Mouse (Mus musculus): Measurements from ENCODE around the gene Gsn. TPM values are rescaled to one million over a fixed set of nuclear protein-coding genes. Genes with fewer than 3 reads are reported as not detected.
A peak's percentile ranks its signal among the peaks of the same experiment; 100 is the strongest.

Gene Gsn
- polyA plus RNA-seq, 1 experiment from 2014 or later: 204 TPM

GRCm38 (mm10) chr2:35257886-35258285 lies 1.7 kb downstream of the Gsn start:
- Histone ChIP-seq H3K4me2 (replicated peaks; ENCODE audit: low read depth, low read length) (peak overlapping the region; percentile 88), H3K9ac (replicated peaks; ENCODE audit: low read depth, low read length) (no peak overlapping the region)

GRCm38 (mm10) chr2:35258590-35258989 lies 2.4 kb downstream of the Gsn start:
- no peak overlapping the region for H3K9ac ChIP-seq (replicated peaks; ENCODE audit: low read depth, low read length)
- 59% methylated on average over 4 of the region's 4 CpGs for WGBS
- H3K4me1 ChIP-seq (ENCODE audit: control insufficient read depth, insufficient read depth, low read length): peaks cover 32% of the 10 kb centered on the region
- 0 out of 2 replicates have a peak overlapping the region, but pooled peaks have one; percentile 17 for H3K4me2 ChIP-seq (replicated peaks; ENCODE audit: low read depth, low read length)
- H3K9me3 ChIP-seq (ENCODE audit: control insufficient read depth, low read depth, low read length): no peaks in the 10 kb centered on the region
- no peak for ATAC-seq (ENCODE audit: insufficient number of reproducible peaks, insufficient read depth, low FRiP score, low read depth)
- H3K27me3 ChIP-seq (ENCODE audit: control insufficient read depth, insufficient read depth, low read length): no peaks in the 10 kb centered on the region
- H3K36me3 ChIP-seq (ENCODE audit: control insufficient read depth, insufficient read depth, low read length): no peaks in the 10 kb centered on the region
- H3K4me3 ChIP-seq (ENCODE audit: low read depth, low read length): no peak overlapping the region
- peak overlapping the region; percentile 87; the same call in 1 of the 2 replicates for H3K27ac ChIP-seq (ENCODE audit: low read length)

More at GRCm38 (mm10) chr2:35257886-35258285, 1.7 kb downstream of the Gsn start:
- Histone ChIP-seq H3K4me1 (ENCODE audit: control insufficient read depth, insufficient read depth, low read length) (peaks cover 32% of the 10 kb centered on the region), H3K27ac (ENCODE audit: low read length) (peak overlapping the region; percentile 52; the same call in 1 of the 2 replicates), H3K9me3 (ENCODE audit: control insufficient read depth, low read depth, low read length) (no peaks in the 10 kb centered on the region), H3K27me3 (ENCODE audit: control insufficient read depth, insufficient read depth, low read length) (no peaks in the 10 kb centered on the region), H3K4me3 (ENCODE audit: low read depth, low read length) (no peak overlapping the region; the same call in 1 of the 2 replicates), H3K36me3 (ENCODE audit: control insufficient read depth, insufficient read depth, low read length) (no peaks in the 10 kb centered on the region)
- WGBS: 88% methylated on average over 2 of the region's 2 CpGs
- no peak for ATAC-seq (ENCODE audit: insufficient number of reproducible peaks, insufficient read depth, low FRiP score, low read depth)

GRCm38 (mm10) chr2:35259338-35260080 lies 3.3 kb downstream of the Gsn start:
- peak; percentile 15; the same call in 1 of the 2 replicates for ATAC-seq (ENCODE audit: insufficient number of reproducible peaks, insufficient read depth, low FRiP score, low read depth)
- 22% methylated on average over 13 of the region's 13 CpGs for WGBS
- H3K4me2 ChIP-seq (replicated peaks; ENCODE audit: low read depth, low read length): peak overlapping the region; percentile 17
- peak overlapping the region; percentile 87 for H3K27ac ChIP-seq (ENCODE audit: low read length)
- H3K4me3 ChIP-seq (ENCODE audit: low read depth, low read length): no peak overlapping the region
- H3K27me3 ChIP-seq (ENCODE audit: control insufficient read depth, insufficient read depth, low read length): no peaks in the 10 kb centered on the region
- H3K9ac ChIP-seq (replicated peaks; ENCODE audit: low read depth, low read length): no peak overlapping the region
- H3K36me3 ChIP-seq (ENCODE audit: control insufficient read depth, insufficient read depth, low read length): no peaks in the 10 kb centered on the region
- peaks cover 32% of the 10 kb centered on the region for H3K4me1 ChIP-seq (ENCODE audit: control insufficient read depth, insufficient read depth, low read length)
- H3K9me3 ChIP-seq (ENCODE audit: control insufficient read depth, low read depth, low read length): no peaks in the 10 kb centered on the region

DNA sequence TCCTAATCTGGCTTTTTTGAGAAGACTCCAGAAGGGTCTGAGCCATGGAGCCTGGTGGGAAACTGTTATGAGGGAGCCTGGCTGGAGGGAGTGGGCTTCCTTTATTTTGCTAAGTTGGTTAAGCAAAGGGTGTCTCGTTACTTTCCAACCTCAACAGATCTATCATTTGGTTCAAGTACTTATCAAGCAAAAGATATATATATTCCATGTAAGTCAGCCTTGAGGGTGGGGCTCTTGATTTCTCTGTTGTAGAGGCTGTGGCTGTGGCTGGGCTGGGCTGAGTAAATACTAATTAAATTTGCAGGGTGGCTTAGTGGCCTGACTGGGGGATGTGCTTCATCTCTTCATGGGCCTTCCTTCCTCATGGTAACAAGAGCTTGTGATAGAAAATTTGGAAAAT lies 4.1 kb downstream of the Gsn start:
- no peaks in the 10 kb centered on the region for H3K9me3 ChIP-seq (ENCODE audit: control insufficient read depth, low read depth, low read length)
- H3K27ac ChIP-seq (ENCODE audit: low read length): peak overlapping the region; percentile 87
- 44% methylated on average over 1 of the region's 1 CpGs for WGBS
- no peaks in the 10 kb centered on the region for H3K27me3 ChIP-seq (ENCODE audit: control insufficient read depth, insufficient read depth, low read length)
- H3K4me1 ChIP-seq (ENCODE audit: control insufficient read depth, insufficient read depth, low read length): peaks cover 38% of the 10 kb centered on the region
- no peaks in the 10 kb centered on the region for H3K36me3 ChIP-seq (ENCODE audit: control insufficient read depth, insufficient read depth, low read length)
- H3K4me2 ChIP-seq (replicated peaks; ENCODE audit: low read depth, low read length): peak overlapping the region; percentile 17; the same call in 1 of the 2 replicates
- no peak for ATAC-seq (ENCODE audit: insufficient number of reproducible peaks, insufficient read depth, low FRiP score, low read depth)
- H3K9ac ChIP-seq (replicated peaks; ENCODE audit: low read depth, low read length): no peak overlapping the region
- no peak overlapping the region for H3K4me3 ChIP-seq (ENCODE audit: low read depth, low read length)

- no peak overlapping the region for H3K4me2 ChIP-seq (replicated peaks; ENCODE audit: low read depth, low read length)
- no peaks in the 10 kb centered on the region for H3K36me3 ChIP-seq (ENCODE audit: control insufficient read depth, insufficient read depth, low read length)
- no peak overlapping the region for H3K4me3 ChIP-seq (ENCODE audit: low read depth, low read length)
- H3K4me1 ChIP-seq (ENCODE audit: control insufficient read depth, insufficient read depth, low read length): peaks cover 44% of the 10 kb centered on the region
- ATAC-seq (ENCODE audit: insufficient number of reproducible peaks, insufficient read depth, low FRiP score, low read depth): no peak
- 73% methylated on average over 1 of the region's 1 CpGs for WGBS
- H3K9ac ChIP-seq (replicated peaks; ENCODE audit: low read depth, low read length): no peak overlapping the region
- H3K27me3 ChIP-seq (ENCODE audit: control insufficient read depth, insufficient read depth, low read length): no peaks in the 10 kb centered on the region
- H3K9me3 ChIP-seq (ENCODE audit: control insufficient read depth, low read depth, low read length): no peaks in the 10 kb centered on the region
- H3K27ac ChIP-seq (ENCODE audit: low read length): no peak overlapping the region
Measured at GRCm38 (mm10) chr2:35264095-35264494, 7.9 kb downstream of the Gsn start.

DNA sequence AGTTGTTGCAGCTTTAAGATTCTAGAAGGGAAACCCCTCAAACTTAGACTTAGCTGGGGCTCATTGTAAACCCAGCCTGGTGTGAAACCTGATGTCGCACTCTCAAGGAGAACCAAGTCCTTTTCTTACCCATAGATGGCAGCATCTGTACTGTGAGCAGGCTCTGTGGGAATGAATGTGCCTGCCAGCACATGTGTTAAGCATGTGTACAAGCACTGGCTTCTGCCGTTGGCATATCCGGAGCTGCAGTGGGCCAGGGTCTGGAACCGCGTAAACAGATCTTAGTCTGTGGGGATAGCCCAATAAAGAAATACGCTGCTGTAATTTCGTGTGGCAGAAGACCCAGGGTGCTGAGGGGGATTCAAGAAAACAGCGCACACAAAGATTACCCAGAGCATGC lies 9.1 kb downstream of the Gsn start:
- no peak overlapping the region; the same call in 1 of the 2 replicates for H3K27ac ChIP-seq (ENCODE audit: low read length)
- H3K9ac ChIP-seq (replicated peaks; ENCODE audit: low read depth, low read length): no peak overlapping the region

GRCm38 (mm10) chr2:35265775-35266174 lies 9.6 kb downstream of the Gsn start:
- H3K27me3 ChIP-seq (ENCODE audit: control insufficient read depth, insufficient read depth, low read length): no peaks in the 10 kb centered on the region
- peaks cover 46% of the 10 kb centered on the region for H3K4me1 ChIP-seq (ENCODE audit: control insufficient read depth, insufficient read depth, low read length)
- H3K36me3 ChIP-seq (ENCODE audit: control insufficient read depth, insufficient read depth, low read length): no peaks in the 10 kb centered on the region
- no peak overlapping the region; the same call in 1 of the 2 replicates for H3K27ac ChIP-seq (ENCODE audit: low read length)
- H3K9ac ChIP-seq (replicated peaks; ENCODE audit: low read depth, low read length): no peak overlapping the region
- H3K4me2 ChIP-seq (replicated peaks; ENCODE audit: low read depth, low read length): no peak overlapping the region
- no peak for ATAC-seq (ENCODE audit: insufficient number of reproducible peaks, insufficient read depth, low FRiP score, low read depth)
- WGBS: 68% methylated on average over 8 of the region's 8 CpGs
- no peaks in the 10 kb centered on the region for H3K9me3 ChIP-seq (ENCODE audit: control insufficient read depth, low read depth, low read length)
- H3K4me3 ChIP-seq (ENCODE audit: low read depth, low read length): no peak overlapping the region

More for the DNA sequence above, 9.1 kb downstream of the Gsn start:
- Histone ChIP-seq H3K4me1 (ENCODE audit: control insufficient read depth, insufficient read depth, low read length) (peaks cover 42% of the 10 kb centered on the region), H3K9me3 (ENCODE audit: control insufficient read depth, low read depth, low read length) (no peaks in the 10 kb centered on the region), H3K4me3 (ENCODE audit: low read depth, low read length) (no peak overlapping the region), H3K27me3 (ENCODE audit: control insufficient read depth, insufficient read depth, low read length) (no peaks in the 10 kb centered on the region), H3K36me3 (ENCODE audit: control insufficient read depth, insufficient read depth, low read length) (no peaks in the 10 kb centered on the region), H3K4me2 (replicated peaks; ENCODE audit: low read depth, low read length) (no peak overlapping the region)
- WGBS: 45% methylated on average over 8 of the region's 8 CpGs
- peak; percentile 59; the same call in 1 of the 2 replicates for ATAC-seq (ENCODE audit: insufficient number of reproducible peaks, insufficient read depth, low FRiP score, low read depth)

GRCm38 (mm10) chr2:35266251-35266905 lies 10.2 kb downstream of the Gsn start:
- H3K27me3 ChIP-seq (ENCODE audit: control insufficient read depth, insufficient read depth, low read length): no peaks in the 10 kb centered on the region
- no peaks in the 10 kb centered on the region for H3K36me3 ChIP-seq (ENCODE audit: control insufficient read depth, insufficient read depth, low read length)
- H3K9me3 ChIP-seq (ENCODE audit: control insufficient read depth, low read depth, low read length): no peaks in the 10 kb centered on the region
- 69% methylated on average over 9 of the region's 9 CpGs for WGBS
- H3K27ac ChIP-seq (ENCODE audit: low read length): peak overlapping the region; percentile 84; the same call in 1 of the 2 replicates
- H3K9ac ChIP-seq (replicated peaks; ENCODE audit: low read depth, low read length): no peak overlapping the region
- H3K4me1 ChIP-seq (ENCODE audit: control insufficient read depth, insufficient read depth, low read length): peaks cover 46% of the 10 kb centered on the region
- no peak overlapping the region for H3K4me3 ChIP-seq (ENCODE audit: low read depth, low read length)
- ATAC-seq (ENCODE audit: insufficient number of reproducible peaks, insufficient read depth, low FRiP score, low read depth): no peak
- H3K4me2 ChIP-seq (replicated peaks; ENCODE audit: low read depth, low read length): no peak overlapping the region

Data from stomach, embryonic 14.5 days (tissue).